Mouse (Mus musculus): ENCODE data around the gene Klc1. TPM values are rescaled to one million over a fixed set of nuclear protein-coding genes. Genes with fewer than 3 reads are reported as not detected.

The Klc1 gene
- polyA plus RNA-seq, 1 experiment from 2014 or later = 91.6 TPM

GRCm38 (mm10) chr12:111809762-111810161 is 51.1 kb downstream of the Klc1 start:
- ATAC-seq (ENCODE audit: low FRiP score, low TSS enrichment) = peak; percentile 25
- Histone ChIP-seq H3K4me1 (ENCODE audit: control insufficient read depth, insufficient read depth, low read length) (peaks cover 17% of the 10 kb centered on the region), H3K27me3 (ENCODE audit: control insufficient read depth, insufficient read depth, low read length) (no peaks in the 10 kb centered on the region), H3K4me2 (replicated peaks; ENCODE audit: low read depth, low read length) (0 out of 2 replicates have a peak overlapping the region, but pooled peaks have one; percentile 12), H3K27ac (ENCODE audit: low read depth, low read length) (no peak overlapping the region), H3K4me3 (ENCODE audit: low read length) (no peak overlapping the region), H3K36me3 (ENCODE audit: control insufficient read depth, insufficient read depth, low read length) (peaks cover 49% of the 10 kb centered on the region), H3K9me3 (ENCODE audit: control insufficient read depth, low read length) (no peaks in the 10 kb centered on the region), H3K9ac (ENCODE audit: low read depth, low read length) (no peak overlapping the region; the same call in 1 of the 2 replicates)
- WGBS = 2% methylated on average over 9 of the region's 9 CpGs

GRCm38 (mm10) chr12:111812075-111812474 is 53.4 kb downstream of the Klc1 start:
- H3K9me3 ChIP-seq (ENCODE audit: control insufficient read depth, low read length) = no peaks in the 10 kb centered on the region
- peaks cover 28% of the 10 kb centered on the region for H3K36me3 ChIP-seq (ENCODE audit: control insufficient read depth, insufficient read depth, low read length)
- no peaks in the 10 kb centered on the region for H3K27me3 ChIP-seq (ENCODE audit: control insufficient read depth, insufficient read depth, low read length)
- peaks cover 36% of the 10 kb centered on the region for H3K4me1 ChIP-seq (ENCODE audit: control insufficient read depth, insufficient read depth, low read length)
- no peak for ATAC-seq (ENCODE audit: low FRiP score, low TSS enrichment)
- no peak overlapping the region for H3K4me2 ChIP-seq (replicated peaks; ENCODE audit: low read depth, low read length)
- 86% methylated on average over 12 of the region's 13 CpGs for WGBS
- no peak overlapping the region for H3K27ac ChIP-seq (ENCODE audit: low read depth, low read length)
- H3K4me3 ChIP-seq (ENCODE audit: low read length) = no peak overlapping the region
- no peak overlapping the region for H3K9ac ChIP-seq (ENCODE audit: low read depth, low read length)

GRCm38 (mm10) chr12:111812611-111813010 is 54.0 kb downstream of the Klc1 start:
- ATAC-seq (ENCODE audit: low FRiP score, low TSS enrichment) = no peak
- Histone ChIP-seq H3K9me3 (ENCODE audit: control insufficient read depth, low read length) (no peaks in the 10 kb centered on the region), H3K36me3 (ENCODE audit: control insufficient read depth, insufficient read depth, low read length) (peaks cover 24% of the 10 kb centered on the region), H3K27me3 (ENCODE audit: control insufficient read depth, insufficient read depth, low read length) (no peaks in the 10 kb centered on the region), H3K4me2 (replicated peaks; ENCODE audit: low read depth, low read length) (peak overlapping the region; percentile 50), H3K4me1 (ENCODE audit: control insufficient read depth, insufficient read depth, low read length) (peaks cover 38% of the 10 kb centered on the region), H3K27ac (ENCODE audit: low read depth, low read length) (no peak overlapping the region), H3K9ac (ENCODE audit: low read depth, low read length) (peak overlapping the region; percentile 65; the same call in 1 of the 2 replicates), H3K4me3 (ENCODE audit: low read length) (peak overlapping the region; percentile 60)
- 64% methylated on average over 12 of the region's 12 CpGs for WGBS

GRCm38 (mm10) chr12:111813111-111813765 is 54.6 kb downstream of the Klc1 start:
- no peaks in the 10 kb centered on the region for H3K27me3 ChIP-seq (ENCODE audit: control insufficient read depth, insufficient read depth, low read length)
- H3K27ac ChIP-seq (ENCODE audit: low read depth, low read length) = no peak overlapping the region; the same call in 1 of the 2 replicates
- peaks cover 17% of the 10 kb centered on the region for H3K36me3 ChIP-seq (ENCODE audit: control insufficient read depth, insufficient read depth, low read length)
- no peaks in the 10 kb centered on the region for H3K9me3 ChIP-seq (ENCODE audit: control insufficient read depth, low read length)
- ATAC-seq (ENCODE audit: low FRiP score, low TSS enrichment) = peak; percentile 1
- peaks cover 38% of the 10 kb centered on the region for H3K4me1 ChIP-seq (ENCODE audit: control insufficient read depth, insufficient read depth, low read length)
- 3% methylated on average over 27 of the region's 27 CpGs for WGBS
- peak overlapping the region; percentile 65 for H3K9ac ChIP-seq (ENCODE audit: low read depth, low read length)
- peak overlapping the region; percentile 60 for H3K4me3 ChIP-seq (ENCODE audit: low read length)
- H3K4me2 ChIP-seq (replicated peaks; ENCODE audit: low read depth, low read length) = peak overlapping the region; percentile 50

GRCm38 (mm10) chr12:111813766-111814617 is 55.3 kb downstream of the Klc1 start, which contains the start of the genes Xrcc3 and Zfyve21:
TSS of gene Xrcc3 (minus strand) at chr12:111813873.
TSS of gene Zfyve21 (plus strand) at chr12:111814170.
- ATAC-seq (ENCODE audit: low FRiP score, low TSS enrichment) = peak; percentile 98
- Histone ChIP-seq H3K9me3 (ENCODE audit: control insufficient read depth, low read length) (no peaks in the 10 kb centered on the region), H3K4me2 (replicated peaks; ENCODE audit: low read depth, low read length) (peak within 1 kb of the TSS; percentile 62), H3K4me3 (ENCODE audit: low read length) (peak within 1 kb of the TSS; percentile 60), H3K27me3 (ENCODE audit: control insufficient read depth, insufficient read depth, low read length) (no peaks in the 10 kb centered on the region), H3K9ac (ENCODE audit: low read depth, low read length) (peak within 1 kb of the TSS; percentile 87), H3K27ac (ENCODE audit: low read depth, low read length) (peak within 1 kb of the TSS; percentile 89), H3K36me3 (ENCODE audit: control insufficient read depth, insufficient read depth, low read length) (peaks cover 10% of the 10 kb centered on the region; the same call in 1 of the 2 replicates), H3K4me1 (ENCODE audit: control insufficient read depth, insufficient read depth, low read length) (peaks cover 44% of the 10 kb centered on the region)
- WGBS = under 1% methylated on average over 86 of the region's 87 CpGs

GRCm38 (mm10) chr12:111814769-111815762 is 56.4 kb downstream of the Klc1 start:
- H3K4me1 ChIP-seq (ENCODE audit: control insufficient read depth, insufficient read depth, low read length) = peaks cover 43% of the 10 kb centered on the region
- H3K4me2 ChIP-seq (replicated peaks; ENCODE audit: low read depth, low read length) = peak overlapping the region; percentile 62
- 24% methylated on average over 19 of the region's 19 CpGs for WGBS
- H3K4me3 ChIP-seq (ENCODE audit: low read length) = peak overlapping the region; percentile 60
- H3K9ac ChIP-seq (ENCODE audit: low read depth, low read length) = peak overlapping the region; percentile 87
- ATAC-seq (ENCODE audit: low FRiP score, low TSS enrichment) = no peak
- H3K36me3 ChIP-seq (ENCODE audit: control insufficient read depth, insufficient read depth, low read length) = peaks cover 6% of the 10 kb centered on the region; the same call in 1 of the 2 replicates
- peak overlapping the region; percentile 89; the same call in 1 of the 2 replicates for H3K27ac ChIP-seq (ENCODE audit: low read depth, low read length)
- no peaks in the 10 kb centered on the region for H3K9me3 ChIP-seq (ENCODE audit: control insufficient read depth, low read length)
- H3K27me3 ChIP-seq (ENCODE audit: control insufficient read depth, insufficient read depth, low read length) = no peaks in the 10 kb centered on the region

- H3K4me3 ChIP-seq (ENCODE audit: low read length) = peak overlapping the region; percentile 8
- peak overlapping the region; percentile 62; the same call in 1 of the 2 replicates for H3K4me2 ChIP-seq (replicated peaks; ENCODE audit: low read depth, low read length)
- no peaks in the 10 kb centered on the region for H3K9me3 ChIP-seq (ENCODE audit: control insufficient read depth, low read length)
- H3K27ac ChIP-seq (ENCODE audit: low read depth, low read length) = peak overlapping the region; percentile 65
- H3K27me3 ChIP-seq (ENCODE audit: control insufficient read depth, insufficient read depth, low read length) = no peaks in the 10 kb centered on the region
- peak overlapping the region; percentile 32; the same call in 1 of the 2 replicates for H3K9ac ChIP-seq (ENCODE audit: low read depth, low read length)
- peaks cover 41% of the 10 kb centered on the region for H3K4me1 ChIP-seq (ENCODE audit: control insufficient read depth, insufficient read depth, low read length)
- no peaks in the 10 kb centered on the region; the same call in 1 of the 2 replicates for H3K36me3 ChIP-seq (ENCODE audit: control insufficient read depth, insufficient read depth, low read length)
- WGBS = 49% methylated on average over 13 of the region's 13 CpGs
- no peak for ATAC-seq (ENCODE audit: low FRiP score, low TSS enrichment)
Measured at GRCm38 (mm10) chr12:111816528-111816927, 57.9 kb downstream of the Klc1 start.

GRCm38 (mm10) chr12:111816967-111817366 is 58.3 kb downstream of the Klc1 start:
- Histone ChIP-seq H3K27ac (ENCODE audit: low read depth, low read length) (peak overlapping the region; percentile 65; the same call in 1 of the 2 replicates), H3K9ac (ENCODE audit: low read depth, low read length) (0 out of 2 replicates have a peak overlapping the region, but pooled peaks have one; percentile 32)
- 60% methylated on average over 9 of the region's 9 CpGs for WGBS

More at GRCm38 (mm10) chr12:111816967-111817366, 58.3 kb downstream of the Klc1 start:
- Histone ChIP-seq H3K4me2 (replicated peaks; ENCODE audit: low read depth, low read length) (peak overlapping the region; percentile 62; the same call in 1 of the 2 replicates), H3K27me3 (ENCODE audit: control insufficient read depth, insufficient read depth, low read length) (no peaks in the 10 kb centered on the region), H3K36me3 (ENCODE audit: control insufficient read depth, insufficient read depth, low read length) (no peaks in the 10 kb centered on the region; the same call in 1 of the 2 replicates), H3K9me3 (ENCODE audit: control insufficient read depth, low read length) (no peaks in the 10 kb centered on the region), H3K4me3 (ENCODE audit: low read length) (peak overlapping the region; percentile 1; the same call in 1 of the 2 replicates), H3K4me1 (ENCODE audit: control insufficient read depth, insufficient read depth, low read length) (peaks cover 41% of the 10 kb centered on the region)
- ATAC-seq (ENCODE audit: low FRiP score, low TSS enrichment) = no peak
